Mouse (Mus musculus) stomach, embryonic 14.5 days (tissue): ENCODE measurements around the gene Trmo. TPM values are rescaled to one million over a fixed set of nuclear protein-coding genes. Genes with fewer than 3 reads are reported as not detected.
A peak's percentile ranks its signal among the peaks of the same experiment; 100 is the strongest.

Experiments
- ATAC-seq: fragments of 200-750 bp; cut with Nextera tagmentation; 2 replicates; pipeline ENCODE4 v1.8.0; 2017; ENCODE audit warnings: low read depth, moderate TSS enrichment; ENCODE audit not compliant: insufficient number of reproducible peaks, insufficient read depth, low FRiP score
- H3K27ac ChIP-seq: fragments of 300-500 bp; sonication (generic); 2 replicates; pipeline ENCODE4 v1.5.1; 2014; ENCODE audit warnings: mild to moderate bottlenecking, low read length, moderate library complexity, mixed read lengths
- H3K27me3 ChIP-seq: fragments of 300-500 bp; sonication (generic); 2 replicates; pipeline ENCODE4 v1.6.1; 2014; ENCODE audit warnings: low read length, control low read depth, mixed read lengths; ENCODE audit not compliant: control insufficient read depth, insufficient read depth
- H3K36me3 ChIP-seq: fragments of 300-500 bp; sonication (generic); 2 replicates; pipeline ENCODE4 v1.6.1; 2014; ENCODE audit warnings: mild to moderate bottlenecking, control low read depth, low read length, moderate library complexity, mixed read lengths; ENCODE audit not compliant: control insufficient read depth, insufficient read depth
- H3K4me1 ChIP-seq: fragments of 300-500 bp; sonication (generic); 2 replicates; pipeline ENCODE4 v1.6.1; 2014; ENCODE audit warnings: low read length, control low read depth, mixed read lengths; ENCODE audit not compliant: control insufficient read depth, insufficient read depth
- H3K4me2 ChIP-seq: fragments of 300-500 bp; sonication (generic); replicated peaks from 2 replicates; pipeline ENCODE4 v1.6.1; 2014; ENCODE audit warnings: low read depth, low read length, control low read depth
- H3K4me3 ChIP-seq: fragments of 300-500 bp; sonication (generic); 2 replicates; pipeline ENCODE4 v1.5.1; 2014; ENCODE audit warnings: low read depth, low read length, control low read depth
- H3K9ac ChIP-seq: fragments of 300-500 bp; sonication (generic); replicated peaks from 2 replicates; pipeline ENCODE4 v1.6.1; 2014; ENCODE audit warnings: low read depth, mild to moderate bottlenecking, control low read depth, low read length, moderate library complexity, mixed read lengths
- H3K9me3 ChIP-seq: fragments of 300-500 bp; sonication (generic); 2 replicates; pipeline ENCODE4 v1.6.1; 2016; ENCODE audit warnings: low read depth, low read length, control low read depth; ENCODE audit not compliant: control insufficient read depth
- WGBS: fragments of 180-500 bp; shearing (Covaris S2); extraction: QIAGEN DNeasy Blood & Tissue Kit; methylation state at CpG from one replicate; pipeline ENCODE4 v1.1.7; 2014; 5-methylcytosine and 5-hydroxymethylcytosine counted together
- polyA plus RNA-seq: library from polyadenylated mRNA; unstranded; fragments of >200 nt; fragmentation: Nextera tagmentation; extraction: Ambion mirVana; gene quantifications from 2 replicates; pipeline ENCODE4 v1.2.1, GENCODE M21; 2014

Gene Trmo
- polyA plus RNA-seq, 1 experiment from 2014 or later: 8.9 TPM

DNA sequence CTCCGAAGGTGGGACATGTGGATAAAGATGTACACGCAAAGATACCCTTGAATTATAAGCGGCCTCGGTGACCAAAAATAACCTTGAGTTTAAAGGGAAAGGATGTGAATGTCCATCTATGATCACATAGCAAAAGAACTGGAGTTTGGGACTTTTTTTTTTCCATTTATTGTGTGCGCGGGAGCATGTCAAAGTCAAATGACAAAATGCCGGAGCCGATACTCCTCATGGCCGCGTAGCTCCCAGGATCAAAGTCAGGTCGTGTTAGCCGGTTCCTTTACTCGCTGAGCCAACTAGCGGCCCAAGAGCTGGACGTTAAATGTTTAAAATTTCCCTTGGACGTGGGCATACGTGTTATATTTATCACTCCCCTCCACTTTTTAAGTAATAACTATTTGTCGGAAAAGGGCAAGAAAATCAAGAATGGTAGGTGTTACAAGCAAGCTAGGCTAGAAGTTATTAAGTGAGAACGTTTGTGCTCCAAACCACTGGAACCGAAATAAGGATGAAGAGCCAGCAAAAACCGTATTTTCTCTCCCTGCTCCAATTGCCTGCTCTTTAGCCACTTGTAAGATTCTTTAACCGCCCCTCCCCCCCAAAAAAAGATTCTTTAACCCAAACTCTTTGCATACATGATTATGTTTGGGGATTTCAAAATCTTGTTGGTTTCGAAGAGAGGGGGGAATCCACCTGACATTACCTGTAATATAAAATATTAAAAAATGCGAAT lies 540 bp upstream of the Trmo start:
- Histone ChIP-seq H3K9ac (peak overlapping the region; percentile 68), H3K4me2 (peak overlapping the region; percentile 55), H3K9me3 (no peaks in the 10 kb centered on the region), H3K27me3 (no peaks in the 10 kb centered on the region), H3K4me3 (peak overlapping the region; percentile 67), H3K4me1 (no peaks in the 10 kb centered on the region), H3K36me3 (peaks cover 13% of the 10 kb centered on the region; the same call in 1 of the 2 replicates), H3K27ac (peak overlapping the region; percentile 87)
- ATAC-seq: no peak
- WGBS: 3% methylated on average over 24 of the region's 24 CpGs

DNA sequence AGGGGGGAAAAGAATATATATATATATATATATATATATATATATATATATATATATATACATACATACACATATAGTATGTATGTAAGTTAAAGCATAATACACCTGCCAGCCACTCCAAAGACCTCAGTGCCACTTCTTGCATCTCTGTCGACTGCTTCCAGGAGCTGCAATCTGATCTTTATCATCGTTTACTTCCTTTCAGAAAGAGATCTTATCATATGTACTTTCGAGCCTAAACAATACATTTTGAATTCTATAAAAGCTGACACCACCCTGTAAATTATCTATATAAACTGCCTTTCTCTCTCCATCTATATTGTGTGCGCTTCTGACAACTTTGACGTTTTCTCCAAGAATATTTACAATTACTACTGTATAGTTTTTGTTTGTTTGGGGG lies 681 bp downstream of the Trmo start:
- no peak for ATAC-seq
- peak overlapping the region; percentile 67 for H3K4me3 ChIP-seq
- WGBS: 26% methylated on average over 5 of the region's 5 CpGs
- H3K4me1 ChIP-seq: no peaks in the 10 kb centered on the region
- H3K27me3 ChIP-seq: no peaks in the 10 kb centered on the region
- H3K9me3 ChIP-seq: no peaks in the 10 kb centered on the region
- no peak overlapping the region for H3K27ac ChIP-seq
- peaks cover 19% of the 10 kb centered on the region; the same call in 1 of the 2 replicates for H3K36me3 ChIP-seq
- H3K4me2 ChIP-seq: peak overlapping the region; percentile 55
- H3K9ac ChIP-seq: no peak overlapping the region; the same call in 1 of the 2 replicates

DNA sequence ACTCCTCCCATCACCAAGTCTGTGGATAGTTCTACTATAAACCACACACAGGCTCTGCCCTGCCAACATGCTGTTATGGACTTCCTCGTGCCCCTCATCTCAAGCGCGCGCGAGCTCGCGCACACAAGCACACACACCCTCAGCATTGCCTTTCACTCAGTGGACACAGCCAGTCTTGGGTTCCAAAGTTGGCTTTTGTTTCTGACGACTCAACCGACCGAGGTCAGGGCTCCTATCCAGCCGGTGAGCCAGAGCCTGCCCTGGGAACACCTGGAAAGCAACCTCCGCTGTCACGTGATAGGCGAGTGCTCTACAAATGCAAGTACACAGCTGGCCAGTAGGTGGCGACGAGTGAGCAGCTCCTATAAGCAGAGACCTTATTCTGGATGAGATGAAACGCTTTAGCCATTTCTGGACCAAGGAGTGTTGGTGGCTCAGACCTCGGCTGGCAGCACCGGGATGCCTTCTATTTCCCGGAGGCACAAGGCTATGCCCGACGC lies 14.3 kb downstream of the Trmo start:
- H3K27me3 ChIP-seq: no peaks in the 10 kb centered on the region
- no peak overlapping the region for H3K9ac ChIP-seq
- WGBS: 22% methylated on average over 22 of the region's 22 CpGs
- peak; percentile 67 for ATAC-seq
- H3K4me3 ChIP-seq: peak overlapping the region; percentile 3
- H3K4me1 ChIP-seq: no peaks in the 10 kb centered on the region
- H3K9me3 ChIP-seq: no peaks in the 10 kb centered on the region
- peaks cover 13% of the 10 kb centered on the region; the same call in 1 of the 2 replicates for H3K36me3 ChIP-seq
- no peak overlapping the region for H3K27ac ChIP-seq
- peak overlapping the region; percentile 45 for H3K4me2 ChIP-seq

DNA sequence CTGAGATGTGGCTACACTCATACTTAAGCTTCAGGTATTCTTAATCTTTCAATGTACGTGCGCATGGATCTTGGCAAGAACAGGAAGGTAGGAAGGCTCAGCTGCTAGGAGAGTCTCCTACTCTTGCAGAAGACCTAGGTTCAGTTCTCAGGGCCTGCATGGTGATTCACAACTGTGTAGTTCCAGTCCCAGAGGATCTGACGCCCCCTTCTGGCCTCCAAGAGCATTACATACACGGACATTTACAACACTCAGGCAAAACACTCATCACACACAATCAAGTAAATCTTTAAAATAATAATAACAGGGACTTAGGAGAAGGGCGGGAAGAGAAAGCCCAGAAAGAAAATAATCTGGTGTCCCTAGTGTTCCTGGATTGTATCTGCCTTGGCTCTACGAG lies 14.8 kb downstream of the Trmo start:
- H3K4me1 ChIP-seq: no peaks in the 10 kb centered on the region
- WGBS: 59% methylated on average over 6 of the region's 6 CpGs
- H3K36me3 ChIP-seq: peaks cover 12% of the 10 kb centered on the region; the same call in 1 of the 2 replicates
- H3K4me2 ChIP-seq: peak overlapping the region; percentile 45
- no peaks in the 10 kb centered on the region for H3K27me3 ChIP-seq
- ATAC-seq: no peak
- no peak overlapping the region for H3K9ac ChIP-seq
- H3K4me3 ChIP-seq: 0 out of 2 replicates have a peak overlapping the region, but pooled peaks have one; percentile 3
- no peak overlapping the region for H3K27ac ChIP-seq
- no peaks in the 10 kb centered on the region for H3K9me3 ChIP-seq

DNA sequence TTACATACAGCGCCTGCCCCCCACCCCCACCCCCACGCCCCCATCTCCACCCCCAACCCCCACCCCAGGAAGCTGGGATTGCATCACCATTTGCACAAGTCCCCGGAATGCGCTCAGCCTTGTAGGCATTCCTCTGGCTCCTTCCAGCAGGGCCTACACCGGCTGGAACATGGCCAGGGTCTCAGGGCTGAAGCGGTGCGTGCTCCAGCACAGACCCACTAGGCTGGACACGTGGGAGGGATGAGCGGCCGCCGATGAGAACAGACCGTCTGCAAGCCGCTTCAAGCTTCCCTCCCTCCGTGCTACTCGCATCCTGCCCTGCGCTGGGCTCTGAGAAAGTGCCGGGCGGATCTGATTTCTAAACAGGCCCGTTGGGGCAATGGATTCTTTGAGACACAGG lies 18.2 kb downstream of the Trmo start:
- ATAC-seq: peak; percentile 82; the same call in 1 of the 2 replicates
- no peak overlapping the region for H3K9ac ChIP-seq
- no peaks in the 10 kb centered on the region for H3K4me1 ChIP-seq
- H3K27me3 ChIP-seq: no peaks in the 10 kb centered on the region
- H3K4me2 ChIP-seq: peak overlapping the region; percentile 29
- no peak overlapping the region for H3K4me3 ChIP-seq
- 2% methylated on average over 19 of the region's 19 CpGs for WGBS
- no peak overlapping the region for H3K27ac ChIP-seq
- H3K9me3 ChIP-seq: no peaks in the 10 kb centered on the region
- no peaks in the 10 kb centered on the region for H3K36me3 ChIP-seq

DNA sequence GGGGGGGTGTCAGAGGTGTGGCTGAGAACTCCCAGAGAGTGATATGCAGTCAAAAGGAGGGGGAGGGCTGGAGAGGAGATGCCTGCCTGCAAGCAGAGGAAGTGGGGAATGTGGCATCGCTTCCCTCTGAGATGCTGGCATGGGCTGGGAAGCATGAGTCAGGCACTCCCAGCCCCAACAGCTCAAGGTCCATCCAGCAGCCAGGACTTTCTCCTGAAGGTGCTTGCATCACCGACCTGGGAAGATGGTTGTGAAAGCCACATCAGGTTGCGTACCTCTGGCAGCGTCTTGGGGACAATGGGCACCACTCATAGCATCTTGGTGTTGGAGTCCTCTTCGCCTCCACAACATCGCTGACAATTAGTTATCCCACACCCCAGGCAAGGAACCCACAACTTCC lies 18.8 kb downstream of the Trmo start:
- Histone ChIP-seq H3K9ac (no peak overlapping the region), H3K4me1 (no peaks in the 10 kb centered on the region), H3K27ac (no peak overlapping the region), H3K27me3 (no peaks in the 10 kb centered on the region), H3K9me3 (no peaks in the 10 kb centered on the region), H3K36me3 (no peaks in the 10 kb centered on the region), H3K4me2 (no peak overlapping the region), H3K4me3 (no peak overlapping the region)
- ATAC-seq: no peak
- 38% methylated on average over 6 of the region's 6 CpGs for WGBS

DNA sequence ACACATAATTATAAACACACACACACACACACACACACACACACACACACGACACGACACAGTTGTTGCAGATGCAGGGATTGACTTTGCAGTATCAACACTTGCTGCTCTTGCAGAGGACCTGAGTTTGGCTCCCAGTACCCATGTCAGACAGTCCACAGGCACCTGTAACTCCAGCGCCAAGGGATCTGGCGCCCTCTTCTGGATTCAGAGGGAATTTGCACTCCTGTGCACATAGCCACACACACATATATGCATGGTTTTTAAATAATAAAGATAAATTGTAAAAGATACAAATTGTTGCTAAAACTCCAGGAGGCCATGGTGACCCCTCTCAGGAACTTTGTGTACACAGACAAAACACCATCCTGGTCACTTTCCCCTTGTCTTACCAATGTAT lies 20.2 kb downstream of the Trmo start:
- Histone ChIP-seq H3K27ac (no peak overlapping the region), H3K9ac (no peak overlapping the region)
- 68% methylated on average over 4 of the region's 4 CpGs for WGBS

DNA sequence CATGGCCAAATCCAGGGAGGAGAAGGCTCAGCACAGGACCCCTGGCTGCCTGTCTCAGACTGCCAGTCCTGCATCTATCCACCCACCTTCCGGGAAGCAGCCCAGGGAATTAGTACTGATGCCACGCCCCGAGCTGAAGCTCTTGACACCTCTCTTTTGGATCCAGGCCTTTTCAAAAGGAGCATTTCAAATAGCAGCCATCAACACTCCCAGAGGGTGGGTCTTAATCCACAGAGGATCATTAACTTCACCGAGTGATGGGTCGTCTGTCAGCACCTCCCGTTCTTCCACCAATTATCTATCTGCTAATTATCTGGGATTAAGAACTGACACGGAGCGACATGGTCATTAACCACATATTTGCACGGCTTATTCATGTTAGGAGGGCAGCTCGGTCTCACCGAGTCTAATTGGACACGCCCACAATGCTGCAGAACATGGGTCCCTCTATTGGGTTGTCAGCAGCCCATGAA lies 21.7 kb downstream of the Trmo start:
- Histone ChIP-seq H3K36me3 (no peaks in the 10 kb centered on the region), H3K4me1 (no peaks in the 10 kb centered on the region), H3K27me3 (no peaks in the 10 kb centered on the region), H3K9ac (no peak overlapping the region), H3K27ac (no peak overlapping the region), H3K4me2 (no peak overlapping the region), H3K4me3 (no peak overlapping the region), H3K9me3 (no peaks in the 10 kb centered on the region; the same call in 1 of the 2 replicates)
- ATAC-seq: no peak
- WGBS: 9% methylated on average over 12 of the region's 12 CpGs

More for the DNA sequence above, 20.2 kb downstream of the Trmo start:
- Histone ChIP-seq H3K9me3 (no peaks in the 10 kb centered on the region; the same call in 1 of the 2 replicates), H3K4me3 (no peak overlapping the region), H3K4me2 (no peak overlapping the region), H3K4me1 (no peaks in the 10 kb centered on the region), H3K27me3 (no peaks in the 10 kb centered on the region), H3K36me3 (no peaks in the 10 kb centered on the region)
- no peak for ATAC-seq
